Mouse (Mus musculus) c-Kit-positive CD71-positive TER-119-negative erythroid progenitor cells, embryonic 14.5 days (primary cell): Measurements from ENCODE around the gene Mup20.
"Not testable (repeated sequence)": the region's sequence is repeated elsewhere in the genome, so short reads cannot be mapped to it uniquely, and the experiment has no call there.

Experiments used
- DNase-seq: peaks from one replicate; pipeline ENCODE4 v3.0.0-alpha.2; 2013; ENCODE audit warnings: low read depth

The Mup20 gene

GRCm38 (mm10) chr4:62054058-62054457 lies at the start of gene Mup20:
Gene Mup20 (minus strand): TSS chr4:62054158.
- not testable (repeated sequence) for DNase-seq

- DNase-seq, result not testable (repeated sequence)
These were observed 49.4 kb upstream of the Mup20 start for GRCm38 (mm10) chr4:62103366-62103765.

GRCm38 (mm10) chr4:62087953-62088352 lies 34.0 kb upstream of the Mup20 start:
- DNase-seq, result no peak

GRCm38 (mm10) chr4:62087241-62087640 lies 33.3 kb upstream of the Mup20 start, which contains the start of gene Mup3:
Gene Mup3 (minus strand): TSS chr4:62087342.
- DNase-seq, result no peak

- DNase-seq, result no peak
These were observed 28.8 kb upstream of the Mup20 start for GRCm38 (mm10) chr4:62082755-62083154.

GRCm38 (mm10) chr4:62075126-62075525 lies 21.2 kb upstream of the Mup20 start:
- no peak for DNase-seq

- DNase-seq, result not testable (repeated sequence)
These were observed 822 bp upstream of the Mup20 start for GRCm38 (mm10) chr4:62054780-62055179.

GRCm38 (mm10) chr4:62026281-62026680 lies 27.7 kb downstream of the Mup20 start:
- no peak for DNase-seq

GRCm38 (mm10) chr4:62024256-62024959 lies 29.6 kb downstream of the Mup20 start:
- DNase-seq, result no peak

- DNase-seq, result no peak
These were observed 30.3 kb downstream of the Mup20 start for GRCm38 (mm10) chr4:62023646-62024045.

- DNase-seq, result no peak
These were observed 30.8 kb downstream of the Mup20 start for GRCm38 (mm10) chr4:62023120-62023519.

- DNase-seq, result not testable (repeated sequence)
These were observed 33.4 kb downstream of the Mup20 start for GRCm38 (mm10) chr4:62020511-62020910.
